Mouse (Mus musculus) urinary bladder, adult 18-20 months (tissue): ENCODE measurements at regions not wholly inside any gene's neighbourhood (a gene's known extent, or its start where the extent isn't known, plus 50 kb on each side); places are given as distances from the start of the nearest gene placed in this dataset.

Experiments used
- DNase-seq, 2 experiments: peaks; one replicate each; pipeline ENCODE4 v3.0.0; 2022; ENCODE audit warnings: low spot score in 2 of 2, mixed read lengths in 2 of 2

DNA sequence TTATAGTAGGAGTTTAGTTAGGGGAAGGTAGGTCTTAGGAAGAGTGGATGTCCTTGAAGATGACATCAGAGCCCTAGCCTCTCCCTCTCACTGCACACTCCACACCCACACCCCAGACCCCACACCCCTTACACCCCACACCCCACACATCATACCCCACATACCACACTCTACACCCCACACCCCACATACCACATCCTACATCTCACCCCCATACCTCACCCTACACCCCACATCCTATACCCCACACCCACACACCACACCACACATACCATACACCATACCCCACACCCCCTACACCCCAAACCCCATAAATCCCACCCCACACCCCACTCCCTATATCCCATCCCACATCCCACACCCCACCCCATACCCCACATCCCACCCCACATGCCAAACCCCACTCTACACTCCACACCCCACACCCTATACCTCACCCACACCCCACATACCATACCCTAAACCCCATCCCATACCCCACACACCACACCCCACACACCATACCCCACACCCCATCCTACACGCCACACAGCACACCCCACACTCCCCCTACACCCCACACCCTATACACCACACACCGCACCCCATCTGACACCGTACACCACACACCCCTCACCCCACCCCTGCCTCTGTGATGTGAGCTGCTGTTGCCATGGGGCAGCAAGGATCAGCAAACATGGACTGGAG, 323.7 kb upstream of the G2e3 start:
- no peak for DNase-seq

DNA sequence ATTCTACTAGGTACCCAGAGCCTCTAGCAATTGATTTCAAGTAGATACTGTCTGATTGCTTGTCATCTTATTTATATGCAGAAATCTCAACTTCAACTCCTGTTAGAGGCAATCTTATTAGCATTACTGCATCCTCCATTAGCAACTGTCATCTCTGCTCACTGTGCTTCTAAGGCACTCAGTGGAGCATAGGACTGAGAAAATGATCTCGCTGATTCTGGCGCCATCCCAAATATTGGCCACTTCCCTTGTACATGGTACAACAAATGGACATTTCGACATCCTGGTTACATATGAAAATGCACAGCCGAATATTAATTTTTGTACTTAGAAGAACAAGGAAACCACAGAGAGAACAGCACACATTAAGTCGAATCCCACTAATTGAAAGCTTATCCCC, 329.7 kb upstream of the G2e3 start:
- DNase-seq, result no peak

GRCm38 (mm10) chr12:51016081-51016480, 331.8 kb upstream of the G2e3 start:
- DNase-seq, result no peak

GRCm38 (mm10) chr12:51009644-51010043, 338.2 kb upstream of the G2e3 start:
- no peak for DNase-seq

DNA sequence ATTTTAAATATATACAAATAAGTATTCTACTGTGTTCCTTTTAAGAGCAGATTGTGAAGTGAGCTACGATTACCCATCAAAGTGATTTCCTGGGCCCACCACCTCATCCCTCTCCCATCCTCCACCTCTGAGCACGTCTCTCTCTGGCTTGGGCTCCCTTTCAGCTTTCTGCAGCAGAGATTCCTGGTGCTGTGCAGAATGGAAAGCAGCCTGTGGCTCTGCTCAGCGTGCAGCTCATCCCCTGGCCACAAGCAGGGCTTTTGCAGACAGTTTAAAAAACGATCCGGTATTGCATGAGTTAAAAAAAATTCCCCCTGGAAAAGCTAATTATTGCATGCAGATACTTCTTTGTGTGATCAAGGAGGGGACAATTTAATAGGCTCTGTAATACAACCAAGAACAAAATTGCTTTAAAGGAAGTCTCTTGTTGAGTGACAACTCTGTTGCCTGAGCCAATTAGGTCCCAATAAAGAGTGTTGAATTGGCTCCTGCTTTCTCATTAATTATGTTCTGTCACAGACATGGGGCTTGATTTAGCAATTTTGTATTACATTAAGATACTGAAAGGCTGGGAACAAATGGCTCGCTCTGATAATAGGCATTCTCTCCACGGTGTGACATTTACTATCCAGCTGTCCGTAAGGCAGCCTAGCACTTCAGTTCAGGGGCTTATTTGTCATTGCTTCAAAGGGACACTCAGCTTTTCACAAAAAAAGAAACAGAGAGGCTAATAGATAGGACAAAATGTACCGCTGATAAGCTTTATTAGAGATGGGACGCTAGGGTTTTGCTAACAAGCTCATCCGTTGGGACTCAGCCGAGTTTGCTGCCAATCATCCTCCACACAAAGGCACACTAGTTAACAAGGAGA, 345.9 kb upstream of the G2e3 start:
- no peak for DNase-seq

- no peak for DNase-seq
Observed at GRCm38 (mm10) chr12:51001096-51001495, 346.8 kb upstream of the G2e3 start.

GRCm38 (mm10) chr12:51000281-51001075, 347.4 kb upstream of the G2e3 start:
- no peak for DNase-seq

DNA sequence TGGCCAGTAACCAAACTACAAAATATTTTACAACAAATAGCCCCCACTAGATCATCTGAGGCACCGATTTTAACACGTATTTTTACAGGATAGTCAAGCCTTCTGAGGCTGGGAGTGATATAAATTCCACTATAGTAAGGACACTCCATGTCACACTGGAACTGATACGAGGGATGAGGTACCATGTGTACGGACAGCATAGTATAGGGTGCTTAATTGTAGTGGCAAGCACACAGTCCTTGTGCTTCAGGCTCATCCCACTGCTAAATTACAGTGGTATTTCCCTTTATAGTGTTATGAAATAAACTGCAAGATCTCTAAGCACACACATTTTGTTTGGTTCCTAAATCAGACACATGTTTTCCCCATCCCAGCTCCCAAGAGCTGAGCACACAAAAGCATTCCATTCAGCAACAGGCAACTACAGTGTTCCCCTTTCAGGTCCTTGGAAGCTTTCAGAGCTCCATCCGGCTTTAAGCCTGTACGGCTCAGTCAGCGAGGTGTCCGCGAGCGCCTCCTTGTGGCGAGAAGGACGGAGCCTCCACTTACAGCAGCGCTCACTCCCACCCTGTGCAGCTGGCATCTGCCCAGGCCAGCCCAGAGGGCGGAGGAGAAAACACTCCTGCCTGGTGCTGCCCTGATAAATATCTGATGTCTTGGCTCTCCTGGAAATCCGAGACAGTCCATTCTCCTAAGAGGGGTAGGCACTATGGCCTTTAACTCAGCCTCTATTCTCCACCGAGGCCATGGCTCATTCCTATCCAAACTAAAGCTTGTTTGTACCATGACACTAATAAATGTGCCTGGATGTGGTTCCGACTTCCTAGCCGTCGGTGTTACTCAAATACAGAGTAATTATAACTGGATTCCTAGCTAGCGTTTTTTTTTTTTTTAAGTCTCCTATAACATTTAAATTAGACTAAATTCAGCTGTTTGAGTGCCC, 348.3 kb upstream of the G2e3 start:
- peak; percentile 21 to 42 for DNase-seq

DNA sequence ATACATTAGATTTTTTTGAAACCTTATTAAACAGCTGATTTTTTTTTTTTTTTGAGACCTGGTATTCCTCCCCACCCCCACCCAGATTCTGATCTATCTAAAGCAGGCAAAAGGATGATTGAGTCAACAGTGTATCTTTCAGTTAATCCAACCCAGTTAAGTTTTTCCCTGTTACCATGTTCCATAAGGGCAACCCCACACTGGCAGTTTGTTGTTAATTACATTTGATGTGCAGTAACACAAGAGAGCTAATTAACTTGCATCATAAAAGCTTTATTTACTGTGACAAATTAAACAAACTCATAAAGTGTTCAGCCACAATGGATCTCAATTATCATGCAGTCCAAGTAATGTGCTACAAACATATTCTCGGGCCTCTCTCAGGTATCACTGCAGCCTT, 346.8 kb upstream of the Prkd1 start:
- no peak for DNase-seq

DNA sequence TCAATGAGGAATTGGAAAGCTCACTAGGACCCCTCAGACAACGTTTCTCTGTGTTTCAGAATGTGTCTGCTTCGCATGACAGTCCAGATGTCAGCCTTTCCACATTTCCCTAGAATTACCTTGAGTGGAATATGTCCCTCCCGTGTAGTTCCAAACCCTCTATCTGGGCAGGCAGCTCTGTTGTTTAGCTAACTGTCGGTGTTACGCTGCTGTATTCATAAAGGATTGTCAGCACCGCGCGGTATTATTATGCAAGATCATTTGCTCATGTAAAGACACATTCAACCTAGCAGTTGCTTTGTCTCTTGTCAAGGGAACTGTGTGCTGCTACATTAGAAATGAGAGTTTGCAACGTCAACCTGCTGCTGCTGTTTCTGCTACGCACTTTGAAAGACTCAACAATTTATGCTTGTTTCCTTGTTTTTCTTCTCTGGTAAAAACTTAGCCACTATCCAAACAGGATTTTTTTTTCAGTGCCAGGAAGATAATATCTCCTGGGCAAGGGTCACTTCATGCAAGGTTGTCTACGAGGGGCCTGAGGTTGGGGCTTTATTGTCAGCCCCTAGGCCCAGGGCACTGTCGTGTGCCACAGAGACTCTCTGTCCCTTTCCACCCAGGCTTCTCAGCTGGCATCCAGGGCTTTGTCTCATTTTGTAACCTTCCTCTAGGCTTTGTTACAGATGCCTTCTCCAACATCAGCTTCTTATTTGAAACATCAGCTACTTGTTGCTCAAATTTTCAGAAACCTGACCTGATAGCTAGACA, 340.8 kb upstream of the Prkd1 start:
- DNase-seq, result no peak

- DNase-seq, result no peak
Observed at GRCm38 (mm10) chr12:50981318-50981717, 332.4 kb upstream of the Prkd1 start.

GRCm38 (mm10) chr12:50980800-50981199, 331.9 kb upstream of the Prkd1 start:
- DNase-seq, result no peak

- DNase-seq, result no peak
Observed at GRCm38 (mm10) chr12:50970759-50971122, 321.8 kb upstream of the Prkd1 start.

DNA sequence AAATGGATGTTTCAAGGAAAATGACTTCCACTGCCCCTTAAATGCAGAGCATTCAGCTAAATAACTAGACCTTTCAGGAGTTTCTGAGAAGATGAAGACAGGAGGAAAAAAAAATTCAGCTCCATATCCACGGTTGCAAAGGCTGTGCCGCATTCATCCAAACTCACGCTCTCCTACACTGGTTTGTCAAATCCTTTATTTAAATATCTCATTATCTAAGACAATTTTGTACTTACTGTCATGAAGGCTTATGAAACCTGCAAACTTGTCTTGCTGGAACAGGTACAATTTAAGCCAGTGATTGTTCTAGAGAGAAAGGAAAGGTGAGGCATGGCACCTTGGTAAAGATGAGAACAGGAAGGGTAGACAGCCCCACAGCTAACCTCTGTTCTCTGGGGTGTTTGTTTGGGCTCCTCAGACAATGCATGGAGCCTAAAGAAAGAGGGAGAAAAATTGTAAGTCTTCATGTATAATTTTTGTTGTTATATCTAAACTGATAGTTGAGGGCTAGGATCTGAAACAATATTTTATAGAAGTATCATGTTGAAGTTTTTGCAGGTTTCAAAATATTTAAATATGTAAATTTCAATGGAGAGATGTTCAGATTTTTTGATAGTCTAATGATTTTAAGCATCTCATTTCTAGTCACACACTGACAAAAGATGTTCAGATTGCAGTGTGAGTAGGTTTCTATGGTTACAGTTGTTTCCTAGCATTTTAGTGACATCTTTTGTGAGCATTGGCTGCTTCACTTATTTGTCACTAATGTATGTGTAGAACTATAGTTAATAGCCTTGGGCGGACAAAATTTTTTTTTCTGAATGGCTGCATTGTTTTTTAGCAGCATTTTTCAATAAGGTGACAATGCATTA, 321.2 kb upstream of the Prkd1 start:
- DNase-seq, result no peak

GRCm38 (mm10) chr12:50969402-50969801, 320.5 kb upstream of the Prkd1 start:
- DNase-seq, result no peak

DNA sequence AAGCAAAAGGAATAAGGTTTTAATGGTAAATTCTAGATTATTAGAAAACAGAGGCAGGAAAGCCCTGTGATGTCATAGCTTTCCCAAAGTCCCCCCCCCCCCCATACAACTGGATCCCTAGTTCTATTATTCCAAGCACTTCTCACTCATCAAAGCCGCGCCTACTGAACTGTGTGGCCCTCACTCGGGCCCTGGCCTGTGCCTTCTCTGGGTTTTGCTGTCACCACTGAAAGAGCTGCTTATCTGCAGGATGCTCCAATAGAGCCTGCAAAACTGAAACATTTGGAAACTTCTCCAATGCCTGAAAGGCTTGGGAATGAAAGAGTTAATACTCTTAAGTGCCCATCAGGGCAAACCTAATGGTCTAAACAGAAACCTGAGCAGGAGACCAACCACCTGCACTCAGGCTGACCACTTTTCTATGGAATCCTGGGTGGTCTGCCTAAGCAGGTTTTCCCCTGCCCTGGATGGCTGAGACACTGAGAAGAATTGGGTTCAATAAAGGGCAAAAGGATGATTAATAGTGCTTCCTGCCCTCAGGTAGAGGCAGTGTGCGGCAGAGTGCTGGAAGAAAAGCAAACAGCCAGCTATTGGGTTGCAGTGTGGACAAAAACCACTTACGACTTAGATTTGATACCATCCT, 318.4 kb upstream of the Prkd1 start:
- DNase-seq, result no peak

DNA sequence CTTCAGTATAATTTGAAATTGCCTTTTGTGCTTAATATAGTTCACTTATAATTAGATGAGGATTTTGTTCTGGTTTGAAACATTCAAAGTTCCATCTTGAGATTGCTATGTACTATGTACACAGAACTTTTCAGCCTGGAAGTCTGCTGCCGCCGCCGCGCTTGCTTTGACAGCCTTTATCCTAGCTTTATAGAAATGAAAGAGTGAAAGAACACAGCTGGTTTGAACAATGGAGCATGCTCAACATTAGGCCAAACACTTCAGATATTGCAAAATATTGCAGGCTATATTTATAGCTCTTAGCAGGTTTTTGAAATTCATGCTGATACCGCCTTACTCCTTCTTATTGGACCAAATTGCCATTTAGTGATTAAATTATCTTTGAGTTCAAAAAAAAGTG, 305.1 kb upstream of the Prkd1 start:
- DNase-seq, result no peak

DNA sequence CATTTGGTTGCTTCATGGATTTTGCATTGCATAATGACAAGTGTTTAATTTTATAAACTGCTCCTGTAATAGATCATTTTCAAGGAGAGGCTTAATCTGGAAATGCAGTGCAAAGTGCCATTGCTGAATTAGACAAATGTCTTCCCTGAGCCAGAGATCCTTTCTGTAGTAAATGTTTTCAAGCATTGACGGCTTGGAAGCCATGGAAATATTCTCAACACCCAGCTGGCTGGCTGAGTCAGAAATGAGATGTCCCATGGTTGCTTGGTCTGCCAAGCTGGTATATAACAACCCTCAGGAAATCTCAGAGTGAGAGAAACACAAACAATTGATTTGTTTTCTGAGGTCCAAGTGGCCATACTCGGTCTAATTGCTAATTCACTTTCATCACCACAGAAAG, 298.1 kb upstream of the Prkd1 start:
- DNase-seq, result no peak
